Mouse (Mus musculus) liver, embryonic 11.5 days (tissue): ENCODE measurements around the gene Mprip. TPM values are rescaled to one million over a fixed set of nuclear protein-coding genes. Genes with fewer than 3 reads are reported as not detected.
A peak's percentile ranks its signal among the peaks of the same experiment; 100 is the strongest.

Source experiments
- ATAC-seq: fragments of 200-750 bp; cut with Nextera tagmentation; replicated peaks from 2 replicates; pipeline ENCODE4 v1.8.0; 2017; ENCODE audit warnings: moderate number of reproducible peaks, mild to moderate bottlenecking, moderate TSS enrichment, moderate library complexity; ENCODE audit not compliant: low FRiP score
- DNase-seq: peaks from one replicate; pipeline ENCODE4 v3.0.0-alpha.2; 2017; ENCODE audit warnings: low spot score
- H3K27ac ChIP-seq: fragments of 300-500 bp; sonication (generic); 2 replicates; pipeline ENCODE4 v1.5.1; 2014; ENCODE audit warnings: mild to moderate bottlenecking, low read depth, low read length, control low read depth
- H3K27me3 ChIP-seq: fragments of 300-500 bp; sonication (generic); replicated peaks from 2 replicates; pipeline ENCODE4 v1.6.1; 2014; ENCODE audit warnings: low read length, mixed read lengths; ENCODE audit not compliant: control insufficient read depth, insufficient read depth
- H3K36me3 ChIP-seq: fragments of 300-500 bp; sonication (generic); 2 replicates; pipeline ENCODE4 v1.6.1; 2014; ENCODE audit warnings: mild to moderate bottlenecking, low read length, moderate library complexity, mixed read lengths; ENCODE audit not compliant: control insufficient read depth, insufficient read depth
- H3K4me1 ChIP-seq: fragments of 300-500 bp; sonication (generic); replicated peaks from 2 replicates; pipeline ENCODE4 v1.6.1; 2014; ENCODE audit warnings: low read length, mixed read lengths; ENCODE audit not compliant: control insufficient read depth, insufficient read depth
- H3K4me2 ChIP-seq: fragments of 300-500 bp; sonication (generic); 2 replicates; pipeline ENCODE4 v1.6.1; 2014; ENCODE audit warnings: mild to moderate bottlenecking, control low read depth, moderate library complexity
- H3K4me3 ChIP-seq: fragments of 300-500 bp; sonication (generic); 2 replicates; pipeline ENCODE4 v1.5.1; 2014; ENCODE audit warnings: low read depth, low read length, control low read depth
- H3K9ac ChIP-seq: fragments of 300-500 bp; sonication (generic); 2 replicates; pipeline ENCODE4 v1.6.1; 2014; ENCODE audit warnings: low read depth, low read length, control low read depth
- H3K9me3 ChIP-seq: fragments of 300-500 bp; sonication (generic); 2 replicates; pipeline ENCODE4 v1.6.1; 2016; ENCODE audit warnings: low read length, inconsistent platforms, mixed read lengths; ENCODE audit not compliant: control insufficient read depth
- WGBS: fragments of 180-500 bp; shearing (Covaris S2); extraction: QIAGEN DNeasy Blood & Tissue Kit; methylation state at CpG from one replicate; pipeline ENCODE4 v1.1.7; 2014; 5-methylcytosine and 5-hydroxymethylcytosine counted together
- polyA plus RNA-seq: library from polyadenylated mRNA; unstranded; fragments of >200 nt; fragmentation: Nextera tagmentation; extraction: Ambion mirVana; gene quantifications from 2 replicates; pipeline ENCODE4 v1.2.1, GENCODE M21; 2014

Mprip gene
- polyA plus RNA-seq, 1 experiment from 2014 or later: 46.7 TPM

DNA sequence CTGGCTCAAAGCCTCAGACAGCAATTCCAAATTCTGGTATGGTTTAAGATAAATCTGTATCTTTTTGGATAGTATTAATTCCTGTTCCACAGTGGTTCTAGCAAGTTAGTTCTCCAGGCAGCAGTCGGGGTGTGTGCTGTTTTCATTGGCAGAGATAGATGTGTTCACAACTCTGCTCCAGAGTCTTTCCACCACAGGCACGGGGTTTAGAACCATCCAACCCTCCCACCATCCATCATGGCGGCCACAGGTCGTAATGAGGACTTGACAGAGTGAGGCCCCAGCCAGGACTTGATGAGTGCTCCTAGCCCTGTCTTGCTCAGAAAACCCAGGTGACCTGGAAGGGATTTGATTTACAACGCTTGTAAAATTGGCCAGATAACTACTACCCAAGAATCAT, 19.0 kb downstream of the Mprip start:
- Histone ChIP-seq H3K4me1 (peaks cover 11% of the 10 kb centered on the region), H3K4me3 (no peak overlapping the region), H3K36me3 (peaks cover 4% of the 10 kb centered on the region; the same call in 1 of the 2 replicates), H3K9me3 (no peaks in the 10 kb centered on the region), H3K27ac (no peak overlapping the region), H3K27me3 (no peaks in the 10 kb centered on the region), H3K4me2 (no peak overlapping the region), H3K9ac (no peak overlapping the region)
- 79% methylated on average over 5 of the region's 5 CpGs for WGBS
- ATAC-seq (no peak), DNase-seq (no peak)

DNA sequence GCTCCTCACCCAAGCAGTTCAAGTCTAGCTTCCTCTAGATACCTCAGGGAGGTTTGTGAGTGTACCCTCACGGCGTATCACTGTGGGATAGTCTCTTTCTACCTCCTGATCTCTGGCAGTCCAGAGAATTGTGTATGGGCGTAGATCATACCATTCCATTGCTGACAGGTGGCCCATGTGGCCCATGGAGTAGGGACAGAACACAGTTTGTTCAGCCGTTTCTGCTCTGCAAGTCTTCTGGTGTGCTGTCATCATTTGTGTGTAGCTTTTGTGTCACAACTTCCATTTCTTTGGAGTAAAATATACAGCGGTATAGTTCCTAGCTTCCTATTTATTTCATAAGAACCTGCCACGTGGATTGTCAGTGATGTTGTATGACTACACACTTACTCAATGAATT, 23.9 kb downstream of the Mprip start:
- Histone ChIP-seq H3K4me2 (no peak overlapping the region), H3K4me1 (no peaks in the 10 kb centered on the region), H3K36me3 (no peaks in the 10 kb centered on the region), H3K4me3 (no peak overlapping the region), H3K27ac (no peak overlapping the region), H3K9me3 (no peaks in the 10 kb centered on the region), H3K27me3 (no peaks in the 10 kb centered on the region), H3K9ac (no peak overlapping the region)
- DNase-seq: no peak
- ATAC-seq: no peak
- 89% methylated on average over 6 of the region's 6 CpGs for WGBS

DNA sequence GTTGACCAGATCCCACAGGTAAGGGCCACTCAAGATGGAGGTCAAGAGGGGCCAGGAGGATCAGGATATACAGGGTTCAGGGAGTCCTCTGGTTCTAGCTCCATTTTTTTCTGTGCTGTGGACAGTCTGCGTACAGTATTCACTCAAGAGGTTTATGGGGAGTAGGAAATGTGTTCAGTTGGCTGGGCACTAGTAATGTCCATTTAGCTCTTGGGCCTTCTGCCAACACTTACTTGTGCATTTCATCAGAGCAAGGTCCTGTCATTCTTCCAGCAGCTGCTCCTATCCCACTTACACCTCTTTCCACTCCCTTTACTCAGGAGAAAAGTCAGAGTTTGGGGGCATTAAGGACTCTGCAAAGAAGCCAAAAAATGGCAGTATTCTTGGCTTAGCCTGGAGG, 33.4 kb downstream of the Mprip start:
- H3K9me3 ChIP-seq: no peaks in the 10 kb centered on the region
- WGBS: 90% methylated on average over 1 of the region's 1 CpGs
- H3K36me3 ChIP-seq: peaks cover 7% of the 10 kb centered on the region; the same call in 1 of the 2 replicates
- DNase-seq (no peak), ATAC-seq (no peak)
- H3K4me1 ChIP-seq: no peaks in the 10 kb centered on the region
- H3K27me3 ChIP-seq: no peaks in the 10 kb centered on the region
- H3K9ac ChIP-seq: no peak overlapping the region
- H3K4me2 ChIP-seq: no peak overlapping the region
- H3K4me3 ChIP-seq: no peak overlapping the region
- no peak overlapping the region for H3K27ac ChIP-seq

DNA sequence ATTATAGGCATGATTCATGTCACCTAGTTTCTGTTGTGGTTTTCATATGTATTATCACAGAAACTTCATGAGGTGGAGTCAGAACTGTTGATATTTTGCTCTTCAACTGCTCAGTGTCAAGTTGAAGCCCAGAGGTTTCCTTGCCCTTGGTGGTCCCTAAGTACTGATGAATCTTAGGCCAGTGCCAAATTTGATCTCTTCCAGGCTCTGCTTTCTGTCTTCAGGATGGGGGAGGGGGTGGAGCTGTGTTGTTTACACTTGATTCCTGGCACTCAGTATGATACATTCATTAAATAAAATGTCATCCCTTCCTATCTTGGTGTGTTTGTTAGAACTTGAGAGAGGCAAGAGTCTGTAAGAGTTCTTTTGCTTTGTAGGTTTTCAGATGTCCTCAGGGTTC, 34.4 kb downstream of the Mprip start:
- ATAC-seq: no peak
- no peaks in the 10 kb centered on the region for H3K27me3 ChIP-seq
- H3K4me3 ChIP-seq: no peak overlapping the region
- no peaks in the 10 kb centered on the region for H3K4me1 ChIP-seq
- H3K27ac ChIP-seq: no peak overlapping the region
- peaks cover 7% of the 10 kb centered on the region; the same call in 1 of the 2 replicates for H3K36me3 ChIP-seq
- H3K4me2 ChIP-seq: no peak overlapping the region
- no peaks in the 10 kb centered on the region for H3K9me3 ChIP-seq
- no peak for DNase-seq
- no peak overlapping the region for H3K9ac ChIP-seq

DNA sequence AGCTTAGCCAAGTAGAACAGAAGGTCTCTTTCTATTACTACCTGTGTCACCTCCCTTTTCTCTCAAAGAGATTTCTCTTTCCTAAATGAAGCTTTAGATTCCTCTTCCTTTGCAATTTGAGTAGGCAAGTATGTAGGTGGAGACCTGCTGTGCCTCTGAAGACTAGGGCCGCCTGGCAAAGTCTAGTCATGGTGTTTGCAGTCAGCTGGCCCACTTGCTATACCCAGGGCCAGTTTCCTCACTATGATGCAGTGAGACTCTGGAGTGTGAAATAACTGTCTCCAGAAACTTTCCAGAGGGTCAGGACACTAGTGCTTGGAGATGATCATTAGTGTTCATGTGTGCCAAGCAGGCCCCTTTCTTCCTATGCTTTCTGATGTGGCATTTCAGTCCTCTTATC, 36.5 kb downstream of the Mprip start:
- DNase-seq: no peak
- Histone ChIP-seq H3K4me1 (no peaks in the 10 kb centered on the region), H3K4me3 (no peak overlapping the region), H3K27me3 (no peaks in the 10 kb centered on the region), H3K27ac (no peak overlapping the region), H3K9me3 (no peaks in the 10 kb centered on the region), H3K4me2 (no peak overlapping the region), H3K9ac (no peak overlapping the region), H3K36me3 (peaks cover 11% of the 10 kb centered on the region; the same call in 1 of the 2 replicates)
- no peak for ATAC-seq
- 84% methylated on average over 1 of the region's 1 CpGs for WGBS

DNA sequence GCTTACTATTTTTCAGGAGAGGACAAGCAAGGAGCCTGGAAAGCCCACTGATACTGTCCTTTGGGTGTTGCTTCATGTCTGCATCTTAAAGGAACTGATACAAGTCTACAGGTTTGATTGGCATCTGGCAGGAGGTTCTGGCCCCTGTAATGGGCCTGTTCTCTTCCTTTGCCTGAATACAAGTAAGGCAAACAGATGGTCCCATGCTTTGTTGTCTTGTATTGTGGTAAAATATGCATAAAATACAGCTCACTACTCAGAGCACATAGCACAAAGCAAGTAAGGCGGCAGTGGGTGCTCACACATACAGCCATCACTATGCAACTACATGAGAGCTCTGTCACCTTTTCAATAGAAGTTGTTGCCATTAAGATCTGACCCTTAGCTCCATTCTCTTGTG, 39.7 kb downstream of the Mprip start:
- Histone ChIP-seq H3K4me1 (no peaks in the 10 kb centered on the region), H3K9ac (no peak overlapping the region), H3K27ac (no peak overlapping the region), H3K4me2 (no peak overlapping the region), H3K9me3 (no peaks in the 10 kb centered on the region), H3K36me3 (peaks cover 11% of the 10 kb centered on the region; the same call in 1 of the 2 replicates), H3K4me3 (no peak overlapping the region), H3K27me3 (no peaks in the 10 kb centered on the region)
- DNase-seq: no peak
- ATAC-seq: no peak
- 93% methylated on average over 1 of the region's 1 CpGs for WGBS

DNA sequence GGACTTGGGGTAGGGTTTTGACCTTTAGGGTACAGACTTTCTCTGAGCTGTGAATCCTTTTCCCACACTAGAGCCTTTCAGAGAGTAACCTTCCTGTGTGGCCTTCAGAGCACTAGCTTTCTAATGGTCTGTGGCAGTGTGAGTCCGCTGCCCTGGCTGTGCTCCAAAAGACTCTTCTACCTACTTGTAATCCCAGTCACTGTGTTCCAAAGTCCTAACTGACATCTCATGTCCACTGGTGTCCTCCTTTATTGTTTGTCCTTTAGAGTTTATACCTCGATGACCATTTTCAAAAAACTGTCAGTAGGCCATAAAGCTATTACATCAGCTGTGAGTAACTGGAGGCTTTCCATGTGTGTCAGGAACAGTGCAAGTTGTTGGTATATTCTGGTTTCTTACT, 44.0 kb downstream of the Mprip start:
- no peak overlapping the region for H3K4me3 ChIP-seq
- H3K27ac ChIP-seq: no peak overlapping the region
- no peak overlapping the region for H3K9ac ChIP-seq
- WGBS: 91% methylated on average over 2 of the region's 2 CpGs
- no peaks in the 10 kb centered on the region for H3K9me3 ChIP-seq
- H3K4me1 ChIP-seq: peaks cover 9% of the 10 kb centered on the region
- H3K27me3 ChIP-seq: no peaks in the 10 kb centered on the region
- H3K36me3 ChIP-seq: 0 out of 2 replicates have a peak, but pooled peaks cover 4% of the 10 kb centered on the region
- H3K4me2 ChIP-seq: no peak overlapping the region
- ATAC-seq (no peak), DNase-seq (no peak)

DNA sequence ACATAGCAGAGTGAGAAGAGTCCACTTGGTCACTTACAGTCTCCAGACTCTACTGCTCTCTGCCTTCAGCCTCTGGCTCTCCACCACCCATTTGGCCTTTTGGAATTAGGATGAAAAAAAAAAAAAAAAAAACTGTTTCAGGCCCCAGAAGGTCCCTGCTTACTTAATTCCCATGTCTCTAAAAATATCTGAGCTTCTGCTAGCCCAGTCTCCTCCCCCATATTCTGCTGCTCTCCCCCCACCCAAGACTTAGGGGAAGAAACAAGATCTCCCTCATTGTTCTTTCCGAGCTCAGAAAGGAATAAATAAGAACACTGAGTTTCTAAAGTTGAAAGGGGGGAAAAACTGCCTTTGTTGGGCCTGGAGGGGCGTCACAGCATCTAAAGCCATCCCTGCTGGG, 46.4 kb downstream of the Mprip start:
- H3K9me3 ChIP-seq: no peaks in the 10 kb centered on the region
- H3K27me3 ChIP-seq: no peaks in the 10 kb centered on the region
- no peak for DNase-seq
- ATAC-seq: no peak
- no peak overlapping the region for H3K4me3 ChIP-seq
- no peak overlapping the region for H3K4me2 ChIP-seq
- 0 out of 2 replicates have a peak overlapping the region, but pooled peaks have one; percentile 6 for H3K9ac ChIP-seq
- no peaks in the 10 kb centered on the region for H3K36me3 ChIP-seq
- H3K27ac ChIP-seq: peak overlapping the region; percentile 43; the same call in 1 of the 2 replicates
- peaks cover 9% of the 10 kb centered on the region for H3K4me1 ChIP-seq
- 65% methylated on average over 2 of the region's 2 CpGs for WGBS

DNA sequence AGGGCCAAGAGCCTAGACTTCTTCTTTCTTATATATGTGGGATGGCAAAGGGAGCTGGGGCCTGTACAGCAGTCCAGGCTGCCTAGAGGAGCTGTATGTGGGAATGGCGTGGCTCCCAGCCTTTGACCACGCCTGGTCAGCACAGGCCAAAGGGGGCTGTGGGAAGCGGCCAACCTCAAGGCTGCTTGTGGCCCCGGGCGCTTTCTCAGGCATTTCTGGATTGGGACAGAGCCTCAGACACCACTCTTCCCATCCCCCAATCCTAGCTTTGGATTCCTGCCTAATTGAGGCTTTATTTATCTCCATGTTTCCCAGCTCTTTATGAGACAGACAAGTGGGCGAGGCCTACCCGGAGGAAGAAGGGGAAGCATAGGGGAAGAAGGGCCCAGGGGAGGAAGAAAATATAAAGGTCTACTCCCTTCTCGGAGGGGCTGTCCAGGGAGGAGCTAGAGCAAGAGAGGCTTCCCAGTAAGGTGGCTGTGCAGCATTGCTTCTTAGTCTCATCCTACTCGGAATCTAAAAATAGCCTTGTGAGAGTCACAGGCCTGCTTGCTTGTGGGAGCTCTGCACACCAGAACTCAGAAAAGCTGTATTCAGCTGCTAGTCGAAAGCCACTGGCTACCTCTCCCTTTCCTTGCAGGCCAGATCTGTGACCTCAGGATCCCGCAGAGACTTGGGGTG, 47.0 kb downstream of the Mprip start:
- 53% methylated on average over 11 of the region's 11 CpGs for WGBS
- Histone ChIP-seq H3K9ac (0 out of 2 replicates have a peak overlapping the region, but pooled peaks have one; percentile 6), H3K36me3 (no peaks in the 10 kb centered on the region), H3K4me1 (peaks cover 9% of the 10 kb centered on the region), H3K27me3 (no peaks in the 10 kb centered on the region), H3K9me3 (no peaks in the 10 kb centered on the region), H3K4me3 (no peak overlapping the region), H3K4me2 (no peak overlapping the region), H3K27ac (peak overlapping the region; percentile 43; the same call in 1 of the 2 replicates)
- no peak for ATAC-seq
- no peak for DNase-seq
